Mouse (Mus musculus) brain, embryonic 14.5 days (tissue): ENCODE data around the gene Atp9a.

Experiments
- CTCF ChIP-seq: fragments of 200-500 bp; IDR thresholded peaks from 2 replicates; pipeline ENCODE4 v1.5.1; 2012; ENCODE audit warnings: inconsistent platforms, mild to moderate bottlenecking, moderate library complexity, borderline replicate concordance; ENCODE audit not compliant: insufficient read depth, insufficient read length; ENCODE audit errors: extremely low read depth
- POLR2A ChIP-seq: fragments of 200-500 bp; IDR thresholded peaks from 2 replicates; pipeline ENCODE4 v1.6.1; 2012; ENCODE audit warnings: mild to moderate bottlenecking, inconsistent platforms, borderline replicate concordance; ENCODE audit not compliant: poor library complexity, insufficient read depth, insufficient read length, severe bottlenecking; ENCODE audit errors: extremely low read depth

DNA sequence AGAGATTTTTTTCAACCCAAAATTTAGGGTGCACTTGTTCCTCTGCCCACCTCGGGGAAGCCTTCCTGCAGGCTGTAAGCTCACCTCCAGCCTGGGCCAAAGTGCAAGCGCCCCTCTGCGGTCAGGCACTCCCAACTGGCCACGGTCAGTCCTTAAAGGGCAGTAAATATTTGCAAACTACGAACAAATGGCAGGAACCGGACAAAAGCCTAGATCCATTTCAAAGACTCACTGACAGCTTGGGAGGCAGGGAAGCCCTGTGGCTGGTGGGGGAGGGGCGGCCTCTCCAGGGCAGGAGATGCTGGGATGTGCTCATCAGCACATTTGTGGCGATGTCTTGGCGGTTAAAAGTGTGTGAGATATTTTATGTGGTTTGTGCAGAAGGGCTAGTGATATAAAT, 37.8 kb upstream of the Atp9a start:
- no peak for TF ChIP-seq CTCF
- TF ChIP-seq POLR2A: no peak
